Mouse (Mus musculus): ENCODE measurements at regions not wholly inside any gene's neighbourhood (a gene's known extent, or its start where the extent isn't known, plus 50 kb on each side); places are given as distances from the start of the nearest gene placed in this dataset.
"Not testable (repeated sequence)": the region's sequence is repeated elsewhere in the genome, so short reads cannot be mapped to it uniquely, and the experiment has no call there.

GRCm38 (mm10) chr6:37785280-37785679 lies 85.3 kb upstream of the Trim24 start:
- TF ChIP-seq CTCF (IDR thresholded peaks at IDR 0.05; ENCODE audit: control insufficient read depth, insufficient read depth, low read length); POLR2A (IDR thresholded peaks at IDR 0.05; ENCODE audit: borderline replicate concordance, control insufficient read depth, low read depth, low read length): not testable (repeated sequence)

All from bone marrow, adult 2 months (tissue).